Mouse (Mus musculus) C2C12 (cell line): ENCODE results near the gene BC003965. TPM values are rescaled to one million over a fixed set of nuclear protein-coding genes. Genes with fewer than 3 reads are reported as not detected.

Source experiments
- H3K27me3 ChIP-seq: one replicate; pipeline ENCODE4 v1.6.1; 2011; ENCODE audit not compliant: control insufficient read depth, insufficient read depth, insufficient read length
- H3K36me3 ChIP-seq: one replicate; pipeline ENCODE4 v1.6.1; 2011; ENCODE audit not compliant: control insufficient read depth, insufficient read depth
- H3K4me3 ChIP-seq: one replicate; pipeline ENCODE4 v1.5.1; 2011; ENCODE audit warnings: mild to moderate bottlenecking, control low read depth; ENCODE audit not compliant: poor library complexity, insufficient read depth, severe bottlenecking
- H3K79me2 ChIP-seq: one replicate; pipeline ENCODE4 v1.6.1; 2011; ENCODE audit not compliant: control insufficient read depth, insufficient read depth
- H3K79me3 ChIP-seq: one replicate; pipeline ENCODE4 v1.6.1; 2011; ENCODE audit warnings: low read depth, control low read depth
- H3ac ChIP-seq: one replicate; pipeline ENCODE3; 2011; ENCODE audit warnings: low read depth; ENCODE audit not compliant: control insufficient read depth, insufficient read length
- CEBPB ChIP-seq: IDR thresholded peaks from one replicate; pipeline ENCODE4 v1.6.1; 2011; ENCODE audit warnings: low read depth, mild to moderate bottlenecking, control low read depth, moderate library complexity
- CTCF ChIP-seq: IDR thresholded peaks from one replicate; pipeline ENCODE4 v1.5.1; 2011; ENCODE audit not compliant: control insufficient read depth, insufficient read depth, insufficient read length
- FOSL1 ChIP-seq: IDR thresholded peaks from one replicate; pipeline ENCODE4 v1.8.0; 2011; ENCODE audit warnings: mild to moderate bottlenecking, low read length; ENCODE audit not compliant: poor library complexity, insufficient read depth, severe bottlenecking
- MAX ChIP-seq: IDR thresholded peaks from one replicate; pipeline ENCODE4 v1.6.1; 2011; ENCODE audit warnings: mild to moderate bottlenecking, control low read depth
- MYOD1 ChIP-seq: IDR thresholded peaks from one replicate; pipeline ENCODE4 v1.6.1; 2011; ENCODE audit warnings: low read depth; ENCODE audit not compliant: control insufficient read depth, insufficient read length
- MYOG ChIP-seq: IDR thresholded peaks from one replicate; pipeline ENCODE4 v1.6.1; 2011; ENCODE audit not compliant: control insufficient read depth, insufficient read length; ENCODE audit errors: extremely low read depth
- USF1 ChIP-seq: IDR thresholded peaks from one replicate; pipeline ENCODE4 v1.6.1; 2011; ENCODE audit warnings: low read depth, mild to moderate bottlenecking, control low read depth, moderate library complexity
- polyA plus RNA-seq: library from polyadenylated mRNA; unstranded; fragments of >200 nt; fragmentation: generic; extraction: Trizol; gene quantifications from one replicate; pipeline ENCODE4 v1.2.1, GENCODE M21; 2012; ENCODE audit warnings: missing spikeins

Gene BC003965
- polyA plus RNA-seq, 1 experiment = 14.3 TPM

DNA sequence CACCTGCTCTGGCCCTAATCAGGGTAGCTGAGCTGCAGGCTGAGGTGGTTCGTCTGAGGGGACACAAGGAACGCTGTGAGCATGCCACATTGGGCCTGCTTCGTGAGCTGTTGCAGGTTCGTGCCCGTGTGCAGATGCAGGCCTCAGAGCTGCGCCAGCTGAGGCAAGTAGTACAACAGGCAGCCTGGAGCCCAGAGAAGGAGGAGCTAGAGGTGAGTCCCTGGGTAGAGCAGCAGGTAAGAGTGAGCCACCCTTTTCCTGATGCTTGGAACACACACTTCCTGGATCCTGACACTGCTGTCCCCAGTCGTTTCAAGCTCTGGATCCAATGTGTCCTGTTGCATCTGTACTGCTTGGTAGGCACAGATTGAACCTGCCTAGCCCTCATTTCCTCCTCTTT lies 21.0 kb upstream of the BC003965 start:
- Histone ChIP-seq H3K36me3 (peaks cover 15% of the 10 kb centered on the region), H3K27me3 (no peaks in the 10 kb centered on the region), H3K4me3 (no peak overlapping the region), H3K79me2 (no peaks in the 10 kb centered on the region), H3ac (no peak overlapping the region), H3K79me3 (no peaks in the 10 kb centered on the region)
- TF ChIP-seq CEBPB (no peak), USF1 (no peak), FOSL1 (no peak), MYOG (no peak), MAX (no peak), CTCF (no peak), MYOD1 (no peak)

DNA sequence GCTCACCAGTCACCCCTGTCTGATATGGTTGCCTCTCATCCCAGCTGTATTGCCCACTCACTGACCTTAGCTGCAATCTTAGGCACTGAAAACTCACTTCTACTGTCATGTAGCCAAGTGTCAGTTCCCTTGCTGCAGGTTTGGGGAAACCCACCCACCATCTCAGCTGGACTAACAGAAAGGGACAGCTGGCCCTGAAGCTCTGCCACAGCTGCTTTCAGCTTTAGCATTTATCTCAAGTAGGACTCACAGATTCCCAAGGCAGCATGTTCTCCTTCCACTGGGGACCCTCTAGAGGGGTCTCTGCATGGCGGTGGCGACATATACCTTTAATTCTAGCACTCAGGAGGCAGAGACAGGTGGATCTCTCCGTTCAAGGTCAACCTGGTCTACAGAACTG lies 19.6 kb upstream of the BC003965 start:
- Histone ChIP-seq H3K79me2 (no peaks in the 10 kb centered on the region), H3K27me3 (peaks cover 3% of the 10 kb centered on the region), H3K79me3 (no peaks in the 10 kb centered on the region), H3K36me3 (peaks cover 14% of the 10 kb centered on the region), H3K4me3 (no peak overlapping the region), H3ac (no peak overlapping the region)
- TF ChIP-seq USF1 (no peak), FOSL1 (no peak), MAX (no peak), CTCF (no peak), MYOG (no peak), MYOD1 (no peak), CEBPB (no peak)

DNA sequence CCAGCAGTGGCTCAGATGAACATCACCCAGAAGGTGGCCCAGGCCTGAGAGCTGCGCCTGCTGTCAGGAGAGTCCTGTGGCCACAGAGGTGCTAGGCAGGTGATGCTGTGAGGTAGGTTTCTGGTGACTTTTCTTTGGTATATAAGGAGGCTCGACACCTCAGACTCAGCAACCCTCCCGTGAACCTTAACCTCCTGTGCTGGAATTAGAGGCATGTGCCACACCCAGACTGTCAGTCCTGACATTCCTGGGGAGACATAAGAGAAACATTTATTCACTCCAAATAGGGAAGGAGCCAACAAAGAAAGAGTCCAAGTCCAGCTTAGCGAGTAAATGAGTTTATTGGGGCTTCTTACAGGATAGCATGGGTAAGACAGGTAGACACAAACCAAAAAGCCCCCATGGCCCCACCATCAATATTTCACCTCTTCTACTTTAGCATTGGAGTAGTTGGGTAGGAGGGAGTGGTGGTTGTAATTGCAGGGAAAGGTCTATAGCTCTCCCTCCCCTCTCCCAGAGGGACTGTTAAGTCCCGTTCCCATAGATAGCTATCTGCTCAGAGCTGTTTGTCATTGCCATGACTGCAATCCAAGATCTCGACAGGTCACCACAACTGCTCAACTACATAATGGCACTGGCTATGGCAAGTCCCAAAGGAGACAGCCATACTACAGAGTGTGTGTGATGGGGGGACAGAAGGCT lies 18.2 kb upstream of the BC003965 start:
- Histone ChIP-seq H3ac (no peak overlapping the region), H3K4me3 (no peak overlapping the region), H3K79me2 (no peaks in the 10 kb centered on the region), H3K79me3 (no peaks in the 10 kb centered on the region), H3K36me3 (no peaks in the 10 kb centered on the region), H3K27me3 (peaks cover 7% of the 10 kb centered on the region)
- TF ChIP-seq CTCF (no peak), MAX (no peak), MYOG (no peak), USF1 (no peak), FOSL1 (no peak), CEBPB (no peak), MYOD1 (no peak)

DNA sequence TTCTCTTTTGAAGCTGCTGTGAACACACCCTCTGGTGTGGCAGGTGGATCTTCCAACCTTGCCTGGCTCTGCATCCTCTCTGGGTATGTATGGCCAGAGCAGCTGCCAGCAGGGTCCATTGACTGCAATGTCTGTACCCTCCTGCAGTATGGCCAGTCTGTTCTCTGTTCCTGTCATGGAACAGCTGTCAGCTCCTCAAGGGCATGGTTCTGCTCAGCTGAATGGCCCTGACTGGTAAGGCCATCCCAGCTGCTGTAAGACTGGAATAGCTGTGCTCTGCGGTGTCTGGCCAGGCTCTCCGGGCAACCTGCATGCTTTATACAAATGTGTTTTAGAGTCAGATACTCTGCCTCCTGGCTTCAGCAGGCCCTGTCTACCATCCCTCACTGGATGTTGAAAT lies 14.6 kb upstream of the BC003965 start:
- Histone ChIP-seq H3K79me2 (no peaks in the 10 kb centered on the region), H3K79me3 (no peaks in the 10 kb centered on the region), H3K4me3 (no peak overlapping the region), H3K36me3 (no peaks in the 10 kb centered on the region), H3ac (no peak overlapping the region), H3K27me3 (peaks cover 28% of the 10 kb centered on the region)
- TF ChIP-seq USF1 (no peak), FOSL1 (no peak), MYOG (no peak), MYOD1 (no peak), CTCF (no peak), MAX (no peak), CEBPB (no peak)

DNA sequence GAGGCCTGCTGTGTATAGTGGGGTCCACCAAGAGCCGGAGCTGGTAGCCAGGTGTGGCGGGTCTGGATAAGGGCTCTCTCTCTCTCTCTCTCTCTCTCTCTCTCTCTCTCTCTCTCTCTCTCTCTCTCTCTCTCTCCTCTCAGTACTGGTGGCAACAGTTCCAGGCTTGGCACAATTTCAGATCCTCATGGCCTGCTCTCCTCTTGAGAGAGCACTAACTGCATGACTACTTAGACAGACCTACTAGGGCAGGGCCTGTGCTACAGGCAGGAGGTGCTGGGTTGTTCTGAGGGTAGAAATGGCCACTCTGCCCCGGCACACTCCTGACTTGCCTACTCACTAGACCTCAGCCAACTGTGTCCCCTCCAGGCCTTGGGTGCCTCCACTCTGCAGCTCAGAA lies 11.8 kb upstream of the BC003965 start:
- no peak overlapping the region for H3K4me3 ChIP-seq
- no peaks in the 10 kb centered on the region for H3K79me3 ChIP-seq
- no peak overlapping the region for H3ac ChIP-seq
- peaks cover 52% of the 10 kb centered on the region for H3K27me3 ChIP-seq
- TF ChIP-seq FOSL1 = no peak
- no peaks in the 10 kb centered on the region for H3K79me2 ChIP-seq
- H3K36me3 ChIP-seq = no peaks in the 10 kb centered on the region

DNA sequence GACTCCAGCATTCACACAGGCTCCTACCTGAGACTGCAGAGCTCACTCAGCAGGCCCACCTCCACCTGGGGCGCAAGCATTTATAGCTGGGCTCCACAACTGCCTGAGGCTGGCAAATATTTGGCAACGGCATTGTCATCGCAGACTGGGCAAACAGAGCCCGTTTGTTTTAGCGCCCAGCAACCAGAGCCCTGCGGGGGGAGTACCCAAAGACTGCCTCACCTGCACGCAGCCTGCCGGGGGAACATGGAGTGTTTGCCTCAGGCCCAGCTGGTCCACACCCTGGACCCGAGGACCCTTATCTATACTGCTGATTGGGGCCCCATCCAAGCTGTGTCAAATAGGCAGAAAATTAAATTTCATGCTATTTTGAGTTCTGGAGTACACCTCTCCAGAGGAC lies 8.9 kb upstream of the BC003965 start, which contains the start of gene Gm38655:
Gene Gm38655 (minus strand): TSS at position 61 of the 400 bp plus-strand sequence.
- no peaks in the 10 kb centered on the region for H3K36me3 ChIP-seq
- no peaks in the 10 kb centered on the region for H3K79me3 ChIP-seq
- no peak within 1 kb of the TSS for H3K4me3 ChIP-seq
- H3K79me2 ChIP-seq = no peaks in the 10 kb centered on the region
- no peak within 1 kb of the TSS for H3ac ChIP-seq
- H3K27me3 ChIP-seq = peaks cover 62% of the 10 kb centered on the region
- no peak for TF ChIP-seq FOSL1
- no peak for TF ChIP-seq USF1
- no peak for TF ChIP-seq MAX
- no peak for TF ChIP-seq MYOD1
- TF ChIP-seq CTCF = no peak
- TF ChIP-seq MYOG = no peak
- TF ChIP-seq CEBPB = no peak
